Mouse (Mus musculus) C2C12 (cell line): Measurements from ENCODE around the gene Clcf1. TPM values are rescaled to one million over a fixed set of nuclear protein-coding genes. Genes with fewer than 3 reads are reported as not detected.
A peak's percentile ranks its signal among the peaks of the same experiment; 100 is the strongest.

Experiments
- H3K27me3 ChIP-seq: one replicate; pipeline ENCODE4 v1.6.1; 2011; ENCODE audit not compliant: control insufficient read depth, insufficient read depth, insufficient read length
- H3K36me3 ChIP-seq: one replicate; pipeline ENCODE4 v1.6.1; 2011; ENCODE audit not compliant: control insufficient read depth, insufficient read depth
- H3K4me3 ChIP-seq: one replicate; pipeline ENCODE4 v1.5.1; 2011; ENCODE audit warnings: mild to moderate bottlenecking, control low read depth; ENCODE audit not compliant: poor library complexity, insufficient read depth, severe bottlenecking
- H3K79me2 ChIP-seq: one replicate; pipeline ENCODE4 v1.6.1; 2011; ENCODE audit not compliant: control insufficient read depth, insufficient read depth
- H3K79me3 ChIP-seq: one replicate; pipeline ENCODE4 v1.6.1; 2011; ENCODE audit warnings: low read depth, control low read depth
- H3ac ChIP-seq: one replicate; pipeline ENCODE3; 2011; ENCODE audit warnings: low read depth; ENCODE audit not compliant: control insufficient read depth, insufficient read length
- CEBPB ChIP-seq: IDR thresholded peaks from one replicate; pipeline ENCODE4 v1.6.1; 2011; ENCODE audit warnings: low read depth, mild to moderate bottlenecking, control low read depth, moderate library complexity
- CTCF ChIP-seq: IDR thresholded peaks from one replicate; pipeline ENCODE4 v1.5.1; 2011; ENCODE audit not compliant: control insufficient read depth, insufficient read depth, insufficient read length
- FOSL1 ChIP-seq: IDR thresholded peaks from one replicate; pipeline ENCODE4 v1.8.0; 2011; ENCODE audit warnings: mild to moderate bottlenecking, low read length; ENCODE audit not compliant: poor library complexity, insufficient read depth, severe bottlenecking
- MAX ChIP-seq: IDR thresholded peaks from one replicate; pipeline ENCODE4 v1.6.1; 2011; ENCODE audit warnings: mild to moderate bottlenecking, control low read depth
- MYOD1 ChIP-seq: IDR thresholded peaks from one replicate; pipeline ENCODE4 v1.6.1; 2011; ENCODE audit warnings: low read depth; ENCODE audit not compliant: control insufficient read depth, insufficient read length
- MYOG ChIP-seq: IDR thresholded peaks from one replicate; pipeline ENCODE4 v1.6.1; 2011; ENCODE audit not compliant: control insufficient read depth, insufficient read length; ENCODE audit errors: extremely low read depth
- USF1 ChIP-seq: IDR thresholded peaks from one replicate; pipeline ENCODE4 v1.6.1; 2011; ENCODE audit warnings: low read depth, mild to moderate bottlenecking, control low read depth, moderate library complexity
- polyA plus RNA-seq: library from polyadenylated mRNA; unstranded; fragments of >200 nt; fragmentation: generic; extraction: Trizol; gene quantifications from one replicate; pipeline ENCODE4 v1.2.1, GENCODE M21; 2012; ENCODE audit warnings: missing spikeins

Gene Clcf1
- polyA plus RNA-seq, 1 experiment, result 24.8 TPM

- TF ChIP-seq CEBPB, result no peak
- no peak for TF ChIP-seq FOSL1
- no peak for TF ChIP-seq USF1
- no peak for TF ChIP-seq CTCF
- no peak for TF ChIP-seq MYOD1
- TF ChIP-seq MAX, result no peak
- no peak for TF ChIP-seq MYOG
- H3K79me3 ChIP-seq, result peaks cover 14% of the 10 kb centered on the region
- H3K4me3 ChIP-seq, result no peak overlapping the region
Observed at GRCm38 (mm10) chr19:4203148-4203547, 10.9 kb upstream of the Clcf1 start.

GRCm38 (mm10) chr19:4203604-4204326 is 10.3 kb upstream of the Clcf1 start:
- TF ChIP-seq USF1, result no peak
- no peak for TF ChIP-seq MYOD1
- TF ChIP-seq CTCF, result no peak
- TF ChIP-seq CEBPB, result no peak
- TF ChIP-seq MAX, result no peak
- no peak for TF ChIP-seq MYOG
- TF ChIP-seq FOSL1, result no peak
- H3ac ChIP-seq, result no peak overlapping the region
- peaks cover 14% of the 10 kb centered on the region for H3K79me3 ChIP-seq
- H3K36me3 ChIP-seq, result peaks cover 13% of the 10 kb centered on the region
- H3K4me3 ChIP-seq, result no peak overlapping the region
- peaks cover 27% of the 10 kb centered on the region for H3K79me2 ChIP-seq
- no peaks in the 10 kb centered on the region for H3K27me3 ChIP-seq

More at GRCm38 (mm10) chr19:4203148-4203547, 10.9 kb upstream of the Clcf1 start:
- no peaks in the 10 kb centered on the region for H3K27me3 ChIP-seq
- no peak overlapping the region for H3ac ChIP-seq
- peaks cover 14% of the 10 kb centered on the region for H3K36me3 ChIP-seq
- H3K79me2 ChIP-seq, result peaks cover 28% of the 10 kb centered on the region

GRCm38 (mm10) chr19:4204889-4205288 is 9.1 kb upstream of the Clcf1 start:
- Histone ChIP-seq H3K4me3 (no peak overlapping the region), H3K79me2 (peaks cover 16% of the 10 kb centered on the region), H3ac (no peak overlapping the region), H3K79me3 (peaks cover 10% of the 10 kb centered on the region), H3K36me3 (peaks cover 2% of the 10 kb centered on the region), H3K27me3 (no peaks in the 10 kb centered on the region)
- TF ChIP-seq USF1 (no peak), MYOG (no peak), CEBPB (no peak), FOSL1 (no peak), MYOD1 (no peak), MAX (no peak), CTCF (no peak)

- no peaks in the 10 kb centered on the region for H3K27me3 ChIP-seq
- TF ChIP-seq CTCF (peak; percentile 94), MYOD1 (no peak), FOSL1 (no peak), CEBPB (no peak)
- H3ac ChIP-seq, result no peak overlapping the region
- peaks cover under 1% of the 10 kb centered on the region for H3K79me2 ChIP-seq
- H3K36me3 ChIP-seq, result no peaks in the 10 kb centered on the region
- no peaks in the 10 kb centered on the region for H3K79me3 ChIP-seq
- H3K4me3 ChIP-seq, result no peak overlapping the region
Observed at GRCm38 (mm10) chr19:4206971-4207370, 7.1 kb upstream of the Clcf1 start.

DNA sequence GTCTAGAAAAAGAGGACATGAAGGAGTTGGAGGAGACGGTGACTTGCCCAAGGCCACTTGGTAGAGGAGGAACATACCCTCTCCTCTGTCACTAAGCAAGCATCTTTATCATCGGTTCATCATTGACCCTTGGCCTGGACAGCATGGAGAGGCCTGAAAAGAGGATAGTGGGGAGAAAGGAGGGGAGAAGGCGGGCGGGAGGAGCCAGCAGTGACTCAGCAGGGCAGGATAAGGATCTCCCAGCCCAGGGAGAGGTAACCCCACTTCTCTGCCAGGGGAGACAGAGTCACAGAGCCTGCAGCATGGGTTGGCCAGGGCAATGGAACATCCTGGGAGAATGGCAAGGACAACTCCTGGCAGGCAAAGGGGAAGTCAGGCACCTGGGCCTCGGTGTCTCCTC is 5.5 kb upstream of the Clcf1 start:
- TF ChIP-seq FOSL1 (no peak), MYOD1 (no peak), CTCF (no peak), MYOG (no peak), USF1 (no peak), MAX (no peak), CEBPB (no peak)
- Histone ChIP-seq H3K36me3 (no peaks in the 10 kb centered on the region), H3ac (no peak overlapping the region)

More for the DNA sequence above, 5.5 kb upstream of the Clcf1 start:
- Histone ChIP-seq H3K27me3 (no peaks in the 10 kb centered on the region), H3K4me3 (no peak overlapping the region), H3K79me2 (peaks cover 6% of the 10 kb centered on the region), H3K79me3 (no peaks in the 10 kb centered on the region)
